Mouse (Mus musculus) CD4-positive naive resting alpha-beta T cell, adult 76 days (primary cell): ENCODE results near the gene Chmp2b. TPM values are rescaled to one million over a fixed set of nuclear protein-coding genes. Genes with fewer than 3 reads are reported as not detected.

Experiments
- total RNA-seq: library from RNA; stranded (reverse); gene quantifications from one replicate; pipeline ENCODE4 v1.2.4, GENCODE M21; 2023

The Chmp2b gene
- 27.7 TPM for total RNA-seq

DNA sequence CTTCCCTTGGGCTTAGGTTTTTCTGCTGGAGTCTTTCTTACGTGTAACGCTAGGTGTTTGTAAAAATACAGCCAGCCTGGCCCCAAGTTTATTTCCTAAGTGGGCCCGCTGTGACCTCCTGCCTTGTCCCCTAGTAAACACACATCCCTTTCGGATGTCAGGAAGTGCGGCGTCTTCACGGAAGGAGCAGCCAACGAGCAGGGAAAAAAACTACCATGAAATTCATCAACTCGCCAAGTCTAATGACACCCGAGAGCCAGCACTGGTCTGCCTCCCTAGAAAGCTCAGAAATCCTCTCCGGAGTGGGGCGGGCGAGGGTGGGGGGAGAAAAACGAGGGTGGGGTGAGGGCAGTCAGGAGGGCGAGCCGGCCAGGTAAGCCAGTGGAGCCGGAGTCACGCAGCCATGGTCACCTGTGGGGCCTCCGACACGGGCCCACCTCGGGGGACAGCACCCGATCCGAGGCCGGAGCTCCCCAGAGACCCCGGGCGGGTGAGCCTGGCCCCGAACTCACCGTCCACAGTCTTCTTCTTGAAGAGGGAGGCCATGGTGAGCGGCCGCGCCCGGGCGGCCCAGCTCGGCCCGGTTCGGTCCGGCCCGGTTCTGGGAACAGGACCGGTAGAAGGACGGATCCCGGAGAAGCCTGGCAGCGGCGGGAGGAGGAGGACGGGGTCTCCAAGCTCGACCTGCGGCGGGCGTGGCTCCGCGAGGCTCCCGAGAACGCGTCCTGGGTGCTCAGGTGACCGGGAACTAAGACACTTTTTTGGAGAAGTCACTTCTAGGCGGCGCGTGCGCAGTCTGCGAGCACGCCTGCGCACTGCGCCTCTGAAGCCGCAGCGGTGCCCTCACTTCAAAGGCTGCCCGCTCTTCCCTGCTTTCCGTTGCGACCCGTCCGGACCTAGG is at the start of gene Chmp2b:
Chmp2b (minus strand) TSS at position 764 of the 901 bp plus-strand sequence.

DNA sequence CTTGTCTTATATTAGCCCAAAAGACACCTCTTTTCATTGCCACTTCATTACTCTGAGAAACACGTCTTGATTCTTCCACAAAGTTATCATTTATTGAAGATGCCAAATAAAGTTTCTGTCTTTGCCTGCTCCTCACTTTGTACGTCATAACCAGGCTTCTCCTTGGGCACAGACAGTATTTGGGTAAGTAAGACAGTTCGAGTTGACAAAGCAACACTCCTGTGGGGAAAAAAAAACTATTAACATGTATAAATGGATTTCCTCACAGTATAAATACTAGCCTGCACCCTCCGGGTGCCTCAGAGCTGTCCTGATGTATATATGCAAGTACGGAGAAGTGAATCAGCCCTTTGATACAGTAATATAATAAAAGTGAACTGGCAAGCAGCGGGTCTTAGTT is 42.3 kb downstream of the Chmp2b start, which contains the start of gene Pou1f1:
Pou1f1 (plus strand) TSS at position 301 of the 400 bp plus-strand sequence.

Other genes starting within 250 kb of the Chmp2b start
- gene Pou1f1, start 42.2 kb downstream of the Chmp2b start, total RNA-seq = not detected